Mouse (Mus musculus): ENCODE measurements around the gene Nabp1.

DNA sequence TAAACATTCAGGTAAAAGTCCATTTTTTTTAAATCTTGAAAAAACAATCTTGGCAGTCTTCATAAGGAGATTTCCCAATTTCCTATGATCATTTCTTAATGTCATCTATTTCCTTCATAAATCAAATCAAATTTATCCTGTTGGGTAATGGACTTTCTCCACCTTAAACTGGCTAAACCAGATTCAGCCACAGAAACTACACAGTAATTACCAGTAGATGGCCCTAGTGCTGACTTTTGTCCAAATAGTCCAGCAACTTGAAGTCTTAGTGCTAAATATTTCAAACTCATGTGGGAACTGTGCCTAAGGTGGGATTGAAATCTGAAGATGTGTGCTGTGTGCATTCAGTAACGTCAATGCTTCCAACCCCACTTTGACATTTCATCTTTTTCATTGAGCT lies 11.8 kb downstream of the Nabp1 start:
- TF ChIP-seq CTCF (IDR thresholded peaks at IDR 0.05; ENCODE audit: low read depth) (peak; percentile 78), EP300 (optimal IDR thresholded peaks at IDR 0.05) (no peak)

All from stomach, postnatal 0 days (tissue).